Mouse (Mus musculus) midbrain, postnatal 0 days (tissue): Measurements from ENCODE around the gene B9d1. TPM values are rescaled to one million over a fixed set of nuclear protein-coding genes. Genes with fewer than 3 reads are reported as not detected.

Experiments
- ATAC-seq: fragments of 200-750 bp; cut with Nextera tagmentation; 2 replicates; pipeline ENCODE4 v1.8.0; 2017; ENCODE audit warnings: moderate number of reproducible peaks, mild to moderate bottlenecking, moderate TSS enrichment, moderate library complexity; ENCODE audit not compliant: low FRiP score
- DNase-seq: peaks from one replicate; pipeline ENCODE4 v3.0.0-alpha.2; 2015; ENCODE audit warnings: low spot score
- H3K27ac ChIP-seq: fragments of 300-500 bp; sonication (generic); 2 replicates; pipeline ENCODE4 v1.5.1; 2014; ENCODE audit warnings: low read depth, mild to moderate bottlenecking, low read length, mixed read lengths
- H3K27me3 ChIP-seq: fragments of 300-500 bp; sonication (generic); 2 replicates; pipeline ENCODE4 v1.6.1; 2014; ENCODE audit warnings: low read length, control low read depth, mixed read lengths; ENCODE audit not compliant: insufficient read depth
- H3K36me3 ChIP-seq: fragments of 300-500 bp; sonication (generic); 2 replicates; pipeline ENCODE4 v1.6.1; 2014; ENCODE audit warnings: low read length, control low read depth, mixed read lengths; ENCODE audit not compliant: insufficient read depth
- H3K4me1 ChIP-seq: fragments of 300-500 bp; sonication (generic); 2 replicates; pipeline ENCODE4 v1.6.1; 2014; ENCODE audit warnings: mild to moderate bottlenecking, control low read depth, antibody characterized with exemption, low read length, mixed read lengths; ENCODE audit not compliant: insufficient read depth
- H3K4me2 ChIP-seq: fragments of 300-500 bp; sonication (generic); 2 replicates; pipeline ENCODE4 v1.6.1; 2014; ENCODE audit warnings: low read depth, mild to moderate bottlenecking, low read length, mixed read lengths; ENCODE audit not compliant: poor library complexity, severe bottlenecking
- H3K4me3 ChIP-seq: fragments of 300-500 bp; sonication (generic); 2 replicates; pipeline ENCODE4 v1.5.1; 2014; ENCODE audit warnings: low read depth, mild to moderate bottlenecking, low read length, moderate library complexity
- H3K9ac ChIP-seq: fragments of 300-500 bp; sonication (generic); replicated peaks from 2 replicates; pipeline ENCODE4 v1.6.1; 2014; ENCODE audit warnings: mild to moderate bottlenecking, low read length, moderate library complexity, mixed read lengths; ENCODE audit not compliant: poor library complexity, severe bottlenecking
- H3K9me3 ChIP-seq: fragments of 300-500 bp; sonication (generic); 2 replicates; pipeline ENCODE4 v1.6.1; 2016; ENCODE audit warnings: low read length, control low read depth
- CTCF ChIP-seq: IDR thresholded peaks from 2 replicates; pipeline ENCODE4 v1.5.1; 2016; ENCODE audit warnings: antibody characterized with exemption, mild to moderate bottlenecking
- WGBS: fragments of 180-500 bp; shearing (Covaris S2); extraction: QIAGEN DNeasy Blood & Tissue Kit; methylation state at CpG from one replicate; pipeline ENCODE4 v1.1.7; 2014; 5-methylcytosine and 5-hydroxymethylcytosine counted together
- polyA plus RNA-seq: library from polyadenylated mRNA; unstranded; fragments of >200 nt; fragmentation: Nextera tagmentation; extraction: Ambion mirVana; gene quantifications from 2 replicates; pipeline ENCODE4 v1.2.1, GENCODE M21; 2015
- total RNA-seq: library from RNA; depleted of rRNA; stranded (reverse); fragments of >200 nt; gene quantifications from 2 replicates; pipeline ENCODE4 v1.2.3, GENCODE M21; 2014

Gene B9d1
- total and polyA plus RNA-seq, 2 experiments from 2014 or later: 25.1 to 26.3 TPM

DNA sequence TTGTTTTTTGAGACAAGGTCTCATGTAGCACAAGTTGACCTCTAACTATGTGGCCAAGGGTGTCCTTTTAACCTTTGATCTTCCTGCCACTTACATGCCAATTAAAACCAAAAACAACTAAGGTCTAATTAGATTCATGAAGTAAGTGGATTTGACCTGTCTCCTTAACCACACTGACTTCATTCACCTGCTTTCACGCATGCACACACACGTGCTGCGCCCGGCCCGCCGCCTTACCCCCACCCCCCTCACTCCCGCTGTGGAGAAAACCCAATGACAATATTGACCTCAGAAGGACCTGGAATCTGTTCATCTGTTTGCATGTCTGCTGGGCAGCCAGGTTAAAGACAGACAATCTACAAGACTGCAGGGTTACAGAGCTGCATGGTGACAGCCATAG lies 35.7 kb downstream of the B9d1 start:
- Histone ChIP-seq H3K27ac (no peak overlapping the region), H3K4me3 (no peak overlapping the region), H3K36me3 (peaks cover 29% of the 10 kb centered on the region), H3K4me2 (no peak overlapping the region), H3K4me1 (no peaks in the 10 kb centered on the region), H3K9ac (no peak overlapping the region), H3K27me3 (no peaks in the 10 kb centered on the region), H3K9me3 (no peaks in the 10 kb centered on the region)
- no peak for ATAC-seq
- WGBS: 88% methylated on average over 7 of the region's 7 CpGs
- TF ChIP-seq CTCF: no peak
- no peak for DNase-seq

GRCm38 (mm10) chr11:61541106-61541505 lies 36.2 kb downstream of the B9d1 start:
- no peak overlapping the region for H3K4me2 ChIP-seq
- H3K27ac ChIP-seq: no peak overlapping the region
- H3K36me3 ChIP-seq: peaks cover 28% of the 10 kb centered on the region
- no peak overlapping the region for H3K9ac ChIP-seq
- TF ChIP-seq CTCF: no peak
- no peaks in the 10 kb centered on the region for H3K4me1 ChIP-seq
- DNase-seq (no peak), ATAC-seq (no peak)
- no peaks in the 10 kb centered on the region for H3K9me3 ChIP-seq
- 87% methylated on average over 2 of the region's 2 CpGs for WGBS
- no peaks in the 10 kb centered on the region for H3K27me3 ChIP-seq
- H3K4me3 ChIP-seq: no peak overlapping the region

DNA sequence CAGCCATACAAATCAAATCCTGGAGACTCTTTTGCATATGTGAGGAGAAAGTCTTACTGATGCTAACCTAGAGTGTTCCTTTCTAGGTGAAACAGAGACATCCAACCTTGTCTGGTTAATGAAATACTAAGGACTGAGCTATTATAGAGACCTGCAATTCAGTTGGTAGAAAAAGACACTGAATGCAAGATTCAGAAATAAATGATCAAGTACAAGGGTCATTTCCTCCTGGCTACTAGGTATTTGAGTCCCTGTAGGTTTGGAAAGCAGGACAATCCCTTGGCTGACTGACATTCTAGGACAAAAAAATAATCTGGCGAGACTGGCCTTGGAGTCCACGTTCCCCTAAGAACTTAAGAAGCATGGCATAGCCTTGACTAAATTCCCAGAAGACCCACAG lies 40.6 kb downstream of the B9d1 start:
- Histone ChIP-seq H3K4me1 (no peaks in the 10 kb centered on the region), H3K9ac (no peak overlapping the region), H3K4me2 (no peak overlapping the region), H3K9me3 (no peaks in the 10 kb centered on the region), H3K27ac (no peak overlapping the region), H3K27me3 (no peaks in the 10 kb centered on the region), H3K4me3 (no peak overlapping the region), H3K36me3 (peaks cover 22% of the 10 kb centered on the region)
- TF ChIP-seq CTCF: no peak
- DNase-seq (no peak), ATAC-seq (no peak)
- WGBS: 76% methylated on average over 2 of the region's 2 CpGs

DNA sequence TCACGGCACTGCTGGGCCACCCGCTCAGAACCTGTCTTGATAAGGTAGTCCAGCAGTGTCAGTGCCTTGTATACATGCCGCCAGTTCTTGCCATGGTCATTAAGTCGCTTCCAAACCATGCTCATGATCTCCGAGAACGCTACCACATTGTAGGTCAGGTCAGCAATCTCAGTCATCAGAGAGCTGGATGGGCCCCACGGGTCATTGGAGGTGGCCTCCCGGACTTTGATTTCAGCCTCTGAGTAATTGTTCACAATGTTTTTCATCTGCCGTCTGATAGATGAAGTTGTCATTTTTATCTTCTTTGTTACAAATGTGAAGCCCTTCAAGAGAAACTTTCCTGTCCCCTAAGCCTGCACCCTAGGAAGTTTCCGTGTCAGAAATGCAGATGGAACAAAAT lies 41.5 kb downstream of the B9d1 start:
- WGBS: 91% methylated on average over 10 of the region's 10 CpGs
- Histone ChIP-seq H3K36me3 (peaks cover 15% of the 10 kb centered on the region), H3K9ac (no peak overlapping the region), H3K4me1 (no peaks in the 10 kb centered on the region), H3K27ac (no peak overlapping the region), H3K4me3 (no peak overlapping the region), H3K4me2 (no peak overlapping the region), H3K9me3 (no peaks in the 10 kb centered on the region), H3K27me3 (no peaks in the 10 kb centered on the region)
- ATAC-seq: no peak
- TF ChIP-seq CTCF: no peak
- no peak for DNase-seq

- Histone ChIP-seq H3K27me3 (no peaks in the 10 kb centered on the region), H3K9me3 (no peaks in the 10 kb centered on the region), H3K9ac (no peak overlapping the region), H3K4me3 (no peak overlapping the region), H3K4me1 (no peaks in the 10 kb centered on the region), H3K4me2 (no peak overlapping the region), H3K36me3 (peaks cover 15% of the 10 kb centered on the region), H3K27ac (no peak overlapping the region)
- no peak for TF ChIP-seq CTCF
- WGBS: 89% methylated on average over 4 of the region's 4 CpGs
- DNase-seq (no peak), ATAC-seq (no peak)
These were observed 42.8 kb downstream of the B9d1 start for GRCm38 (mm10) chr11:61547710-61548109.

DNA sequence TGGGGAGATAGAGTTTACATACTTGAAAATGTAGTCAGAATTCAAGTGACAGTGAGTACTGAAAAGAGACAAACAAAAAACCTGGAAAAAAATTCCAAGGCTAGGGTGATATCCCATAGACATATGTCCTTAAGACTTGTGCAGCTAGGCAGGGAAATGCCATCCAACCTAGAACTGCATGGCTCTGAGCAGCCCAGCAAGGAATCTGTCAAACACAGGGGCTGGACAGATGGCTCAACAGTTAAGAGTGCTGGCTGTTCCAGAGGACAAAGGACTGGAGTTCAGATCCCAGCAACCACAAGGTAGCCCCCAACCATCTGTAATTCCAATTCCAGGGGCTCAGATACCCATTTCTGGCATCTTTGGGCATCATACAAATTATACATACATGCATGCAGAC lies 45.7 kb downstream of the B9d1 start:
- H3K9ac ChIP-seq: no peak overlapping the region
- no peak overlapping the region for H3K4me3 ChIP-seq
- H3K27ac ChIP-seq: no peak overlapping the region
- no peak for DNase-seq
- no peaks in the 10 kb centered on the region for H3K9me3 ChIP-seq
- H3K36me3 ChIP-seq: peaks cover 13% of the 10 kb centered on the region
- no peaks in the 10 kb centered on the region for H3K27me3 ChIP-seq
- no peak for ATAC-seq
- H3K4me1 ChIP-seq: no peaks in the 10 kb centered on the region
- TF ChIP-seq CTCF: no peak
- H3K4me2 ChIP-seq: no peak overlapping the region
